13 mouse cellular contexts compared by ENCODE assay signal in genomic region chr1:178626961-178627381, GRCm38 (mm10).
A peak's percentile ranks its signal among the peaks of the same experiment; 100 is the strongest.
DNase-seq lines count a peak whose midpoint lies in the region; ATAC-seq and TF ChIP-seq lines count a peak whose summit lies in the region.
"Had no signal": no experiment of that assay in that cellular context is flagged by ENCODE, and none has a peak within 500 bp of the region (broad histone marks: within the 10 kb centered on the region; RNA-seq: fewer than 3 reads in every experiment).

No protein-coding gene starts in this region.

- H3K9me3 ChIP-seq in kidney, embryonic 16.5 days (ENCODE audit: low read length) = no peaks in the 10 kb centered on the region
- no peaks in the 10 kb centered on the region for H3K9me3 ChIP-seq in neural tube, embryonic 15.5 days (replicated peaks)
- H3K9me3 ChIP-seq: liver, embryonic 15.5 days had no signal

- no peak for TF ChIP-seq CTCF in thymus, adult 2 months (IDR thresholded peaks at IDR 0.05; ENCODE audit: borderline replicate concordance, control insufficient read depth, extremely low read depth, insufficient read depth, low read length, poor library complexity)

- no peaks in the 10 kb centered on the region for H3K4me1 ChIP-seq in kidney, embryonic 16.5 days (ENCODE audit: insufficient read depth, low read length)
- peaks cover 12% of the 10 kb centered on the region for H3K4me1 ChIP-seq in neural tube, embryonic 15.5 days
- H3K4me1 ChIP-seq in thymus, adult 2 months (replicated peaks; ENCODE audit: control insufficient read depth, insufficient read depth, low read length) = no peaks in the 10 kb centered on the region

- H3K4me2 ChIP-seq in kidney, embryonic 16.5 days (replicated peaks; ENCODE audit: low read depth, low read length) = no peak overlapping the region
- no peak overlapping the region for H3K4me2 ChIP-seq in neural tube, embryonic 15.5 days
- H3K4me2 ChIP-seq: liver, embryonic 15.5 days; stomach, embryonic 15.5 days had no signal

- no peak overlapping the region for H3K9ac ChIP-seq in kidney, embryonic 16.5 days (replicated peaks; ENCODE audit: low read length)
- H3K9ac ChIP-seq in neural tube, embryonic 15.5 days (replicated peaks) = no peak overlapping the region
- H3K9ac ChIP-seq: liver, embryonic 15.5 days; stomach, embryonic 15.5 days had no signal

- no peaks in the 10 kb centered on the region for H3K36me3 ChIP-seq in kidney, embryonic 16.5 days (ENCODE audit: insufficient read depth, low read length)
- H3K36me3 ChIP-seq in neural tube, embryonic 15.5 days = no peaks in the 10 kb centered on the region
- no peaks in the 10 kb centered on the region for H3K36me3 ChIP-seq in thymus, adult 2 months (ENCODE audit: control insufficient read depth, insufficient read depth, low read length)
- H3K36me3 ChIP-seq: liver, embryonic 15.5 days; stomach, embryonic 15.5 days had no signal

- ATAC-seq in kidney, embryonic 16.5 days (ENCODE audit: low FRiP score, low TSS enrichment) = peak; percentile 35; the same call in 1 of the 2 replicates
- ATAC-seq in neural tube, embryonic 15.5 days (ENCODE audit: low FRiP score) = 0 out of 2 replicates have a peak, but pooled peaks have one; percentile 49

- no peak for DNase-seq in kidney, adult 9 months
- no peak for DNase-seq in neural tube, embryonic 10.5 days (ENCODE audit: extremely low spot score, low spot score)
- DNase-seq in lung, postnatal 4 days = peak; percentile 10 to 38
- DNase-seq in urinary bladder, adult 2 months (ENCODE audit: low spot score) = no peak
- no peak for DNase-seq in thymus, adult 2 months
- DNase-seq: cerebellum, postnatal 36 days; gastrocnemius, postnatal 36 days had no signal

- no peak overlapping the region for H3K4me3 ChIP-seq in kidney, embryonic 16.5 days (ENCODE audit: low read length)
- H3K4me3 ChIP-seq in neural tube, embryonic 15.5 days (replicated peaks) = no peak overlapping the region
- no peak overlapping the region for H3K4me3 ChIP-seq in thymus, adult 2 months (ENCODE audit: control insufficient read depth, insufficient read depth, low read length)
- H3K4me3 ChIP-seq: erythroblast, embryonic 14.5 days; liver, embryonic 15.5 days; stomach, embryonic 15.5 days had no signal

- TF ChIP-seq POLR2A in thymus, adult 2 months (IDR thresholded peaks at IDR 0.05; ENCODE audit: control insufficient read depth, extremely low read depth, insufficient read depth, low read length, poor library complexity) = no peak

- WGBS in kidney, embryonic 16.5 days = 62% methylated on average over 6 of the region's 6 CpGs
- WGBS in neural tube, embryonic 15.5 days = 56% methylated on average over 6 of the region's 6 CpGs
- 81% methylated on average over 6 of the region's 6 CpGs for WGBS in thymus, adult 2 months

- H3K27ac ChIP-seq in kidney, embryonic 16.5 days (ENCODE audit: low read length) = no peak overlapping the region
- 0 out of 2 replicates have a peak overlapping the region, but pooled peaks have one; percentile 4 for H3K27ac ChIP-seq in neural tube, embryonic 15.5 days (replicated peaks)
- no peak overlapping the region for H3K27ac ChIP-seq in thymus, adult 2 months (ENCODE audit: control insufficient read depth, insufficient read depth, low read length)
- H3K27ac ChIP-seq: kidney, postnatal 0 days; liver, embryonic 15.5 days; stomach, embryonic 15.5 days had no signal

- no peaks in the 10 kb centered on the region for H3K27me3 ChIP-seq in kidney, embryonic 16.5 days (ENCODE audit: insufficient read depth, low read length)
- no peaks in the 10 kb centered on the region for H3K27me3 ChIP-seq in neural tube, embryonic 15.5 days (replicated peaks)
- no peaks in the 10 kb centered on the region for H3K27me3 ChIP-seq in thymus, adult 2 months (ENCODE audit: control insufficient read depth, insufficient read depth, low read length)
- H3K27me3 ChIP-seq: stomach, embryonic 15.5 days had no signal

Comparison
In these comparisons a context has a peak if more than half of its experiments do, and no peak if none do; other contexts are left out.
1. DNase-seq: peak in lung, postnatal 4 days (2 of 2); none in kidney, adult 9 months (single experiment), neural tube, embryonic 10.5 days (single experiment), urinary bladder, adult 2 months (single experiment) and thymus, adult 2 months (single experiment).